Mouse (Mus musculus): ENCODE measurements around the gene Babam2. TPM values are rescaled to one million over a fixed set of nuclear protein-coding genes. Genes with fewer than 3 reads are reported as not detected.

Gene Babam2
- total and polyA plus RNA-seq, 3 experiments = 44.6 to 214 (median 65.0) TPM

GRCm38 (mm10) chr5:31813156-31813675, 115.7 kb downstream of the Babam2 start:
- TF ChIP-seq GATA1 (IDR thresholded peaks at IDR 0.05; ENCODE audit: borderline replicate concordance, low read length) = no peak
- no peak for TF ChIP-seq POLR2AphosphoS5 (IDR thresholded peaks at IDR 0.05; ENCODE audit: insufficient replicate concordance, low read depth, low read length)
- no peak for TF ChIP-seq CTCF (IDR thresholded peaks at IDR 0.05; ENCODE audit: low read depth, low read length)
- TF ChIP-seq TAL1 (conservative IDR thresholded peaks at IDR 0.05; ENCODE audit: low read depth, low read length) = no peak
- no peak for TF ChIP-seq GATA2 (IDR thresholded peaks at IDR 0.05; ENCODE audit: borderline replicate concordance, low read depth, low read length)
- Histone ChIP-seq H3K36me3 (replicated peaks) (peaks cover 7% of the 10 kb centered on the region), H3K4me3 (ENCODE audit: low read depth, low read length) (no peak overlapping the region), H3K27me3 (ENCODE audit: insufficient read depth, low read length) (no peaks in the 10 kb centered on the region), H3K4me1 (ENCODE audit: insufficient read depth, low read depth, low read length) (peaks cover 12% of the 10 kb centered on the region), H3K9me3 (replicated peaks) (no peaks in the 10 kb centered on the region)
- ATAC-seq (ENCODE audit: extremely low read depth, insufficient number of reproducible peaks, low FRiP score, poor library complexity, severe bottlenecking) = no peak
- no peak for DNase-seq (ENCODE audit: low spot score)

- TF ChIP-seq POLR2AphosphoS5 (IDR thresholded peaks at IDR 0.05; ENCODE audit: insufficient replicate concordance, low read depth, low read length) = no peak
- no peak for TF ChIP-seq CTCF (IDR thresholded peaks at IDR 0.05; ENCODE audit: low read depth, low read length)
- no peak for TF ChIP-seq GATA1 (IDR thresholded peaks at IDR 0.05; ENCODE audit: borderline replicate concordance, low read length)
- TF ChIP-seq TAL1 (conservative IDR thresholded peaks at IDR 0.05; ENCODE audit: low read depth, low read length) = no peak
- TF ChIP-seq GATA2 (IDR thresholded peaks at IDR 0.05; ENCODE audit: borderline replicate concordance, low read depth, low read length) = no peak
- ATAC-seq (ENCODE audit: extremely low read depth, insufficient number of reproducible peaks, low FRiP score, poor library complexity, severe bottlenecking) = no peak
- H3K27me3 ChIP-seq (ENCODE audit: insufficient read depth, low read length) = no peaks in the 10 kb centered on the region
Measured at GRCm38 (mm10) chr5:31814068-31814467, 116.6 kb downstream of the Babam2 start.

GRCm38 (mm10) chr5:31815129-31815528, 117.6 kb downstream of the Babam2 start:
- TF ChIP-seq GATA1 (IDR thresholded peaks at IDR 0.05; ENCODE audit: borderline replicate concordance, low read length) (no peak), GATA2 (IDR thresholded peaks at IDR 0.05; ENCODE audit: borderline replicate concordance, low read depth, low read length) (no peak), TAL1 (conservative IDR thresholded peaks at IDR 0.05; ENCODE audit: low read depth, low read length) (no peak), CTCF (IDR thresholded peaks at IDR 0.05; ENCODE audit: low read depth, low read length) (no peak), POLR2AphosphoS5 (IDR thresholded peaks at IDR 0.05; ENCODE audit: insufficient replicate concordance, low read depth, low read length) (no peak)
- DNase-seq (ENCODE audit: low spot score) = no peak

More at GRCm38 (mm10) chr5:31814068-31814467, 116.6 kb downstream of the Babam2 start:
- DNase-seq (ENCODE audit: low spot score) = no peak
- no peak overlapping the region for H3K4me3 ChIP-seq (ENCODE audit: low read depth, low read length)
- no peaks in the 10 kb centered on the region for H3K9me3 ChIP-seq (replicated peaks)
- peaks cover 7% of the 10 kb centered on the region for H3K36me3 ChIP-seq (replicated peaks)
- peaks cover 12% of the 10 kb centered on the region for H3K4me1 ChIP-seq (ENCODE audit: insufficient read depth, low read depth, low read length)

GRCm38 (mm10) chr5:31816082-31816481, 118.6 kb downstream of the Babam2 start:
- Histone ChIP-seq H3K4me1 (ENCODE audit: insufficient read depth, low read depth, low read length) (peaks cover 4% of the 10 kb centered on the region), H3K36me3 (replicated peaks) (peaks cover 16% of the 10 kb centered on the region), H3K27me3 (ENCODE audit: insufficient read depth, low read length) (no peaks in the 10 kb centered on the region), H3K9me3 (replicated peaks) (no peaks in the 10 kb centered on the region), H3K4me3 (ENCODE audit: low read depth, low read length) (no peak overlapping the region)
- no peak for TF ChIP-seq GATA1 (IDR thresholded peaks at IDR 0.05; ENCODE audit: borderline replicate concordance, low read length)
- no peak for TF ChIP-seq TAL1 (conservative IDR thresholded peaks at IDR 0.05; ENCODE audit: low read depth, low read length)
- DNase-seq (ENCODE audit: low spot score) (no peak), ATAC-seq (ENCODE audit: extremely low read depth, insufficient number of reproducible peaks, low FRiP score, poor library complexity, severe bottlenecking) (no peak)

More at GRCm38 (mm10) chr5:31815129-31815528, 117.6 kb downstream of the Babam2 start:
- Histone ChIP-seq H3K27me3 (ENCODE audit: insufficient read depth, low read length) (no peaks in the 10 kb centered on the region), H3K4me1 (ENCODE audit: insufficient read depth, low read depth, low read length) (peaks cover 12% of the 10 kb centered on the region), H3K36me3 (replicated peaks) (peaks cover 7% of the 10 kb centered on the region), H3K9me3 (replicated peaks) (no peaks in the 10 kb centered on the region), H3K4me3 (ENCODE audit: low read depth, low read length) (no peak overlapping the region)
- no peak for ATAC-seq (ENCODE audit: extremely low read depth, insufficient number of reproducible peaks, low FRiP score, poor library complexity, severe bottlenecking)

GRCm38 (mm10) chr5:31820801-31821200, 123.3 kb downstream of the Babam2 start:
- Histone ChIP-seq H3K36me3 (replicated peaks) (peaks cover 38% of the 10 kb centered on the region), H3K4me1 (ENCODE audit: insufficient read depth, low read depth, low read length) (no peaks in the 10 kb centered on the region), H3K9me3 (replicated peaks) (no peaks in the 10 kb centered on the region), H3K27me3 (ENCODE audit: insufficient read depth, low read length) (no peaks in the 10 kb centered on the region), H3K4me3 (ENCODE audit: low read depth, low read length) (no peak overlapping the region)
- DNase-seq (ENCODE audit: low spot score) (no peak), ATAC-seq (ENCODE audit: extremely low read depth, insufficient number of reproducible peaks, low FRiP score, poor library complexity, severe bottlenecking) (no peak)
- TF ChIP-seq TAL1 (conservative IDR thresholded peaks at IDR 0.05; ENCODE audit: low read depth, low read length) (no peak), GATA1 (IDR thresholded peaks at IDR 0.05; ENCODE audit: borderline replicate concordance, low read length) (no peak), GATA2 (IDR thresholded peaks at IDR 0.05; ENCODE audit: borderline replicate concordance, low read depth, low read length) (no peak), POLR2AphosphoS5 (IDR thresholded peaks at IDR 0.05; ENCODE audit: insufficient replicate concordance, low read depth, low read length) (no peak), CTCF (IDR thresholded peaks at IDR 0.05; ENCODE audit: low read depth, low read length) (no peak)

- ATAC-seq (ENCODE audit: extremely low read depth, insufficient number of reproducible peaks, low FRiP score, poor library complexity, severe bottlenecking) = no peak
- TF ChIP-seq GATA2 (IDR thresholded peaks at IDR 0.05; ENCODE audit: borderline replicate concordance, low read depth, low read length) (no peak), CTCF (IDR thresholded peaks at IDR 0.05; ENCODE audit: low read depth, low read length) (no peak), POLR2AphosphoS5 (IDR thresholded peaks at IDR 0.05; ENCODE audit: insufficient replicate concordance, low read depth, low read length) (no peak), TAL1 (conservative IDR thresholded peaks at IDR 0.05; ENCODE audit: low read depth, low read length) (no peak), GATA1 (IDR thresholded peaks at IDR 0.05; ENCODE audit: borderline replicate concordance, low read length) (no peak)
- H3K4me3 ChIP-seq (ENCODE audit: low read depth, low read length) = no peak overlapping the region
- no peaks in the 10 kb centered on the region for H3K4me1 ChIP-seq (ENCODE audit: insufficient read depth, low read depth, low read length)
- no peak for DNase-seq (ENCODE audit: low spot score)
- no peaks in the 10 kb centered on the region for H3K27me3 ChIP-seq (ENCODE audit: insufficient read depth, low read length)
- H3K9me3 ChIP-seq (replicated peaks) = no peaks in the 10 kb centered on the region
- peaks cover 42% of the 10 kb centered on the region for H3K36me3 ChIP-seq (replicated peaks)
Measured at GRCm38 (mm10) chr5:31821204-31821603, 123.7 kb downstream of the Babam2 start.
